Mouse (Mus musculus) ES-Bruce4 (cell line): ENCODE data around the gene Il31ra. TPM values are rescaled to one million over a fixed set of nuclear protein-coding genes. Genes with fewer than 3 reads are reported as not detected.

Experiments
- H3K27ac ChIP-seq: 2 replicates; pipeline ENCODE4 v1.5.1; 2012; ENCODE audit warnings: low read length, inconsistent platforms; ENCODE audit not compliant: insufficient read depth
- H3K27me3 ChIP-seq: 2 replicates; pipeline ENCODE4 v1.6.1; 2012; ENCODE audit warnings: mild to moderate bottlenecking, low read length, inconsistent platforms; ENCODE audit not compliant: control insufficient read depth, poor library complexity, insufficient read depth, severe bottlenecking
- H3K36me3 ChIP-seq: 2 replicates; pipeline ENCODE4 v1.6.1; 2012; ENCODE audit warnings: inconsistent platforms, mild to moderate bottlenecking, low read length, moderate library complexity; ENCODE audit not compliant: control insufficient read depth, poor library complexity, insufficient read depth, severe bottlenecking
- H3K4me1 ChIP-seq: one replicate; pipeline ENCODE4 v1.8.1; 2011; ENCODE audit warnings: low read length; ENCODE audit not compliant: control insufficient read depth, insufficient read depth
- H3K4me3 ChIP-seq: 2 replicates; pipeline ENCODE4 v1.5.1; 2011; ENCODE audit warnings: low read depth, mild to moderate bottlenecking, low read length
- H3K9ac ChIP-seq: 2 replicates; pipeline ENCODE4 v1.6.1; 2012; ENCODE audit warnings: low read depth, mild to moderate bottlenecking, inconsistent platforms; ENCODE audit not compliant: poor library complexity, severe bottlenecking
- H3K9me3 ChIP-seq: replicated peaks from 2 replicates; pipeline ENCODE4 v1.6.1; 2012; ENCODE audit warnings: mild to moderate bottlenecking, low read length, inconsistent platforms; ENCODE audit not compliant: control insufficient read depth, poor library complexity, insufficient read depth, severe bottlenecking
- CTCF ChIP-seq: IDR thresholded peaks from one replicate; pipeline ENCODE4 v1.8.1; 2011; ENCODE audit warnings: low read depth, low read length
- EP300 ChIP-seq: IDR thresholded peaks from 2 replicates; pipeline ENCODE4 v1.6.1; 2011; ENCODE audit warnings: low read depth, low read length; ENCODE audit not compliant: insufficient read depth
- POLR2A ChIP-seq: IDR thresholded peaks from one replicate; pipeline ENCODE4 v1.8.1; 2011; ENCODE audit warnings: low read length; ENCODE audit not compliant: insufficient read depth
- polyA plus RNA-seq: library from polyadenylated mRNA; stranded (reverse); fragments of >200 nt; gene quantifications from 2 replicates; pipeline ENCODE4 v1.2.4, GENCODE M21; 2011; ENCODE audit warnings: low read depth; ENCODE audit not compliant: missing spikeins, insufficient read depth, insufficient read length

Il31ra gene
- polyA plus RNA-seq, 1 experiment, result not detected

GRCm38 (mm10) chr13:112624622-112625021 lies 30.5 kb upstream of the Il31ra start:
- H3K4me3 ChIP-seq, result no peak overlapping the region
- H3K27me3 ChIP-seq, result no peaks in the 10 kb centered on the region
- H3K9me3 ChIP-seq, result no peaks in the 10 kb centered on the region
- no peaks in the 10 kb centered on the region for H3K4me1 ChIP-seq
- TF ChIP-seq POLR2A (no peak), EP300 (no peak), CTCF (no peak)
- no peaks in the 10 kb centered on the region for H3K36me3 ChIP-seq
- no peak overlapping the region for H3K27ac ChIP-seq
- H3K9ac ChIP-seq, result no peak overlapping the region

GRCm38 (mm10) chr13:112623656-112624055 lies 29.5 kb upstream of the Il31ra start:
- H3K36me3 ChIP-seq, result no peaks in the 10 kb centered on the region
- H3K4me3 ChIP-seq, result no peak overlapping the region
- no peak overlapping the region for H3K27ac ChIP-seq
- H3K4me1 ChIP-seq, result no peaks in the 10 kb centered on the region
- TF ChIP-seq POLR2A (no peak), CTCF (no peak), EP300 (no peak)
- no peaks in the 10 kb centered on the region for H3K9me3 ChIP-seq
- no peaks in the 10 kb centered on the region for H3K27me3 ChIP-seq
- H3K9ac ChIP-seq, result no peak overlapping the region

- no peaks in the 10 kb centered on the region for H3K9me3 ChIP-seq
- no peak overlapping the region for H3K4me3 ChIP-seq
- no peaks in the 10 kb centered on the region for H3K27me3 ChIP-seq
- H3K4me1 ChIP-seq, result no peaks in the 10 kb centered on the region
- H3K27ac ChIP-seq, result no peak overlapping the region
- TF ChIP-seq POLR2A (no peak), CTCF (no peak), EP300 (no peak)
- H3K9ac ChIP-seq, result no peak overlapping the region
- no peaks in the 10 kb centered on the region for H3K36me3 ChIP-seq
Measured at GRCm38 (mm10) chr13:112621592-112621991, 27.4 kb upstream of the Il31ra start.

- no peak overlapping the region for H3K9ac ChIP-seq
- H3K27ac ChIP-seq, result no peak overlapping the region
- no peaks in the 10 kb centered on the region for H3K27me3 ChIP-seq
- no peak overlapping the region for H3K4me3 ChIP-seq
- no peaks in the 10 kb centered on the region for H3K9me3 ChIP-seq
- H3K4me1 ChIP-seq, result no peaks in the 10 kb centered on the region
- TF ChIP-seq POLR2A (no peak), EP300 (no peak), CTCF (no peak)
- no peaks in the 10 kb centered on the region for H3K36me3 ChIP-seq
Measured at GRCm38 (mm10) chr13:112608606-112609005, 14.4 kb upstream of the Il31ra start.

- Histone ChIP-seq H3K36me3 (no peaks in the 10 kb centered on the region), H3K4me1 (no peaks in the 10 kb centered on the region), H3K9me3 (no peaks in the 10 kb centered on the region), H3K27ac (no peak overlapping the region), H3K4me3 (no peak overlapping the region), H3K27me3 (no peaks in the 10 kb centered on the region), H3K9ac (no peak overlapping the region)
- no peak for TF ChIP-seq POLR2A
- TF ChIP-seq EP300, result no peak
- no peak for TF ChIP-seq CTCF
Measured at GRCm38 (mm10) chr13:112604411-112604810, 10.3 kb upstream of the Il31ra start.

GRCm38 (mm10) chr13:112603839-112604238 lies 9.7 kb upstream of the Il31ra start:
- Histone ChIP-seq H3K4me3 (no peak overlapping the region), H3K4me1 (no peaks in the 10 kb centered on the region), H3K9ac (no peak overlapping the region), H3K27me3 (no peaks in the 10 kb centered on the region), H3K36me3 (no peaks in the 10 kb centered on the region), H3K9me3 (no peaks in the 10 kb centered on the region), H3K27ac (no peak overlapping the region)
- TF ChIP-seq CTCF, result no peak
- no peak for TF ChIP-seq POLR2A
- no peak for TF ChIP-seq EP300
